Mouse (Mus musculus) forebrain, embryonic 11.5 days (tissue): ENCODE results near the gene Lipe. TPM values are rescaled to one million over a fixed set of nuclear protein-coding genes. Genes with fewer than 3 reads are reported as not detected.
"Not testable (repeated sequence)": the region's sequence is repeated elsewhere in the genome, so short reads cannot be mapped to it uniquely, and the experiment has no call there.

Experiments used
- ATAC-seq: fragments of 200-750 bp; cut with Nextera tagmentation; replicated peaks from 2 replicates; pipeline ENCODE4 v1.8.0; 2017; ENCODE audit warnings: moderate TSS enrichment; ENCODE audit not compliant: low FRiP score
- DNase-seq: peaks from one replicate; pipeline ENCODE4 v3.0.0-alpha.2; 2017; ENCODE audit warnings: low spot score
- H3K27ac ChIP-seq: fragments of 300-500 bp; sonication (generic); 2 replicates; pipeline ENCODE4 v1.5.1; 2014; ENCODE audit warnings: low read depth, low read length
- H3K27me3 ChIP-seq: fragments of 300-500 bp; sonication (generic); 2 replicates; pipeline ENCODE4 v1.6.1; 2014; ENCODE audit warnings: mild to moderate bottlenecking, low read length, mixed read lengths; ENCODE audit not compliant: control insufficient read depth, insufficient read depth
- H3K36me3 ChIP-seq: fragments of 300-500 bp; sonication (generic); 2 replicates; pipeline ENCODE4 v1.6.1; 2014; ENCODE audit warnings: mild to moderate bottlenecking, low read length, moderate library complexity, mixed read lengths; ENCODE audit not compliant: control insufficient read depth, insufficient read depth
- H3K4me1 ChIP-seq: fragments of 300-500 bp; sonication (generic); replicated peaks from 2 replicates; pipeline ENCODE4 v1.6.1; 2014; ENCODE audit warnings: low read length, mixed read lengths; ENCODE audit not compliant: control insufficient read depth, insufficient read depth
- H3K4me2 ChIP-seq: fragments of 300-500 bp; sonication (generic); 2 replicates; pipeline ENCODE4 v1.6.1; 2014; ENCODE audit warnings: low read depth, mild to moderate bottlenecking, low read length, moderate library complexity, mixed read lengths; ENCODE audit not compliant: severe bottlenecking
- H3K4me3 ChIP-seq: fragments of 300-500 bp; sonication (generic); 2 replicates; pipeline ENCODE4 v1.5.1; 2014; ENCODE audit warnings: low read depth, low read length
- H3K9ac ChIP-seq: fragments of 300-500 bp; sonication (generic); 2 replicates; pipeline ENCODE4 v1.6.1; 2014; ENCODE audit warnings: low read length
- H3K9me3 ChIP-seq: fragments of 300-500 bp; sonication (generic); 2 replicates; pipeline ENCODE4 v1.6.1; 2016; ENCODE audit warnings: low read length, mixed read lengths; ENCODE audit not compliant: control insufficient read depth
- WGBS: fragments of 180-500 bp; shearing (Covaris S2); extraction: QIAGEN DNeasy Blood & Tissue Kit; methylation state at CpG from one replicate; pipeline ENCODE4 v1.1.7; 2014; 5-methylcytosine and 5-hydroxymethylcytosine counted together
- polyA plus RNA-seq: library from polyadenylated mRNA; unstranded; fragments of >200 nt; fragmentation: Nextera tagmentation; extraction: Ambion mirVana; gene quantifications from 2 replicates; pipeline ENCODE4 v1.2.1, GENCODE M21; 2014

Lipe gene
- polyA plus RNA-seq, 1 experiment from 2014 or later = 3.0 TPM

GRCm38 (mm10) chr7:25406468-25406867, 8.0 kb upstream of the Lipe start:
- H3K36me3 ChIP-seq = no peaks in the 10 kb centered on the region
- no peak for DNase-seq
- H3K27ac ChIP-seq = no peak overlapping the region
- H3K4me2 ChIP-seq = no peak overlapping the region
- H3K9me3 ChIP-seq = no peaks in the 10 kb centered on the region
- H3K27me3 ChIP-seq = no peaks in the 10 kb centered on the region
- no peak for ATAC-seq
- no peak overlapping the region for H3K9ac ChIP-seq
- no peak overlapping the region for H3K4me3 ChIP-seq
- 85% methylated on average over 7 of the region's 7 CpGs for WGBS
- no peaks in the 10 kb centered on the region for H3K4me1 ChIP-seq

DNA sequence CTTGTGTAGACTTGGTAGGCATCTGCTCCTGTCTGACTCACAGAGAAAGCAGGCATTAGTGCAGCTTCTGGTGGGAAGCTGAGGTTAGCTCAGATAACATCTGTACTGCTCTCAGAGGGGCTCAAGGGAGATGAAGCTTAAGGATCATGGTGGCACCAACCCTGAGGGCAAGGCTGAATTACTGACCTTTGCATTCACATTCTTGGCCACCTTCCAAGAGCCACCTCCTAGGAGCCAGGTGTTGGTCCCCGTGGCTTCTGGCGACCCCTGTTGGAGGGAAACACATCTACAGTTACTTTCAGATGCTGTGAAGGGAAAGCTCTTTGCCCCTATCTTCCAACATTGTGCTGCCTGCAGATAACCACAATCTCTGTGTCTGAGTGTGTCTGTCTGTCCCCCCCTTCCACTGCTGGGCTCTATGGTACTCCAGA, 4.2 kb upstream of the Lipe start:
- no peak overlapping the region for H3K4me2 ChIP-seq
- WGBS = 0% methylated on average over 2 of the region's 2 CpGs
- no peak for ATAC-seq
- H3K4me3 ChIP-seq = no peak overlapping the region
- H3K27ac ChIP-seq = no peak overlapping the region
- no peaks in the 10 kb centered on the region for H3K27me3 ChIP-seq
- no peaks in the 10 kb centered on the region for H3K36me3 ChIP-seq
- H3K9ac ChIP-seq = no peak overlapping the region
- no peak for DNase-seq
- no peaks in the 10 kb centered on the region for H3K9me3 ChIP-seq
- no peaks in the 10 kb centered on the region for H3K4me1 ChIP-seq

GRCm38 (mm10) chr7:25401986-25402385, 3.5 kb upstream of the Lipe start:
- Histone ChIP-seq H3K4me2 (no peak overlapping the region), H3K36me3 (no peaks in the 10 kb centered on the region), H3K27me3 (no peaks in the 10 kb centered on the region), H3K4me3 (no peak overlapping the region), H3K9ac (no peak overlapping the region), H3K9me3 (no peaks in the 10 kb centered on the region), H3K27ac (no peak overlapping the region), H3K4me1 (no peaks in the 10 kb centered on the region)
- WGBS = 23% methylated on average over 5 of the region's 5 CpGs
- ATAC-seq (no peak), DNase-seq (no peak)

DNA sequence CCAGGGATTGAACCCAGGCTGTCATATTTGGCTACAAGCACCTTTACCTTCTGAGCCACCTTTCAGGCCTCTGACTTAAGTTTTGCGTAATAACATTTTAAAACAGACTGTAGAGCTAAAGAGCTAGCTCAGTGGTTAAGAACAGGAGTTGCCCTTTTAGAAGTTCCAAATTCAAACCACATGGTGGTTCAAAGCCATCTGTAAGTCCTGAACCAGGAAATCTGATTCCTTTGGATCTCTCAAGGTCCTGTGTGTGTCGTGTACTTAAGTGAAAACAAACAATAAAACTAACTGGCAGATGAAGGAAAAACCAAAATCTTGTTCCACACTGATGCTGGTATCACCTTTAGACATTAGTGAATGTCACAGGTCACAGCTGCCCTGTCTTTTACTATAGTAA, 3.0 kb upstream of the Lipe start:
- no peaks in the 10 kb centered on the region for H3K27me3 ChIP-seq
- no peaks in the 10 kb centered on the region for H3K4me1 ChIP-seq
- no peaks in the 10 kb centered on the region for H3K36me3 ChIP-seq
- no peaks in the 10 kb centered on the region for H3K9me3 ChIP-seq
- no peak overlapping the region for H3K4me3 ChIP-seq
- DNase-seq (no peak), ATAC-seq (no peak)
- H3K9ac ChIP-seq = no peak overlapping the region
- no peak overlapping the region for H3K4me2 ChIP-seq
- H3K27ac ChIP-seq = no peak overlapping the region
- WGBS = 64% methylated on average over 2 of the region's 2 CpGs

- H3K4me2 ChIP-seq, H3K9ac ChIP-seq, H3K4me3 ChIP-seq, H3K27ac ChIP-seq, H3K4me1 ChIP-seq, ATAC-seq, H3K27me3 ChIP-seq, DNase-seq, H3K9me3 ChIP-seq, H3K36me3 ChIP-seq: not testable (repeated sequence)
These were observed 518 bp upstream of the Lipe start for GRCm38 (mm10) chr7:25399028-25399427.

DNA sequence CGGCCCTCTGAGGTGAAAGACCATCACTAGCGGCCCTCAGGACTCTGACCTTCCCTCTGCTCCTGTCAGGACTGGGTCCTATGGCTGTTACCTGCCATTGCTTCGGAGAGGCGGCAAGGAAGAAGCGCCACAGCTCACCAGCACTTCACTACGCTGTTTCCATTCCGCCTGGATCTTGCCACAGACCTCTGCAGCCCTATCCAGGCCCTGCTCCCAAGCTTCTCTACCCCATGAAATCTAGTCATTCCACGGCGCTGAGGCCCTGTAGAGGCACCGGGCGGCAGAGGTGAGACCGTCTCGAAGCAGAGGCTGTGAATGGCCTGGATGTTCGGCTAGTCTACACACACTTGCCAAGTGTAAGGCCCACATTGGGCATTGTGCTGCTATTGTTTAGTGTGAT, 1.9 kb downstream of the Lipe start:
- 90% methylated on average over 14 of the region's 14 CpGs for WGBS
- Histone ChIP-seq H3K4me2 (0 out of 2 replicates have a peak overlapping the region, but pooled peaks have one; percentile 90), H3K27ac (no peak overlapping the region), H3K4me1 (peaks cover 2% of the 10 kb centered on the region; the same call in 1 of the 2 replicates), H3K9ac (no peak overlapping the region), H3K9me3 (no peaks in the 10 kb centered on the region), H3K36me3 (no peaks in the 10 kb centered on the region), H3K4me3 (no peak overlapping the region), H3K27me3 (no peaks in the 10 kb centered on the region; the same call in 1 of the 2 replicates)
- ATAC-seq (0 out of 2 replicates have a peak, but pooled peaks have one; percentile 24), DNase-seq (no peak)

DNA sequence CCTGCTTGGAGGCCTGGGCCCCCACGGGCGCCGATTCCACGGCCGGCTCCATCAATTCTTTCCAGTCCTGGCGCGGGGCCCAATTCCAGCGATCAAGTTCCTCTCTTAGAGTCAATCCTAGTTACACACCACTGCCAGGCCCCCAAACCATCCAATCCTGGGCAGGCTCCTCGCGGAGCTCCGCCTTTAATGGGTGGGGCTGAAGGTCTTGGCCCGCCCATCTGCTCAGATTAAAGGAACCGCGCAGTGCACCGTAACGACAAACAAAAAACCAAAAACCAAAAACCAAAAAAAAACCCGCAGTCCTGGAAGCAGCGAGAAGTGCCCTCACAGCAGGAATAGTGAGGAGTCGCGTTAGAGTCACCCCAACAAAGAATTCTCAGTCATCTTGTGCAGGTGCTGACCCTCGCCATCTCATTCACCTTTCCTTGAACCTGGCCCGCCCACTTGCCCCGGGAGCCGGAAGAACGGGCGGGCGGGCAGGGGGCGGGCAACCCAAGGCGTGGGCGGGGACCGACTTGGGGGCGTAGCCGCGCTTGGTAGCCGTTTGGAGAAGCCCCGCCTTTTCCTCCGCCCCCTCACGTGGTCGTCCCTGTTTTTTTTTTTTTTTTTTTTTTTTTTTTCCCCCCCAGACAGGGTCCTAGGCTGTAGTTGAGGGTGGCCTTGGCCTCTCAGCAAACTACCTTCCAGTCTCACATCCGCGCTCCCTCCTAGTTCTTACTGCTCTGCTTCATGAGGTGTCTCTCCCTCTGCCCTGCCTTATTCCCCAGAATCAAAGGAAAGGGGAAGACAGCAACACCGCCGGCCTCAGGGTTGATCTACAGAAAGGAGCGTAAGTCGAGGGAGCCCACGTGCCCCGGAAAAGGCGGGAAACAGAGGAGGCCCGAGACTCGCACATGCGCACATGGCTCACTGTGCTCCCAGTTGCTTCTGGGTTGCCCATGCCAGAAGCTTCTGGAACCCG, 2.7 kb downstream of the Lipe start:
- Histone ChIP-seq H3K27me3 (no peaks in the 10 kb centered on the region; the same call in 1 of the 2 replicates), H3K36me3 (no peaks in the 10 kb centered on the region), H3K9ac (peak overlapping the region; percentile 64), H3K4me3 (peak overlapping the region; percentile 63), H3K4me1 (peaks cover 2% of the 10 kb centered on the region; the same call in 1 of the 2 replicates), H3K27ac (no peak overlapping the region), H3K9me3 (no peaks in the 10 kb centered on the region), H3K4me2 (peak overlapping the region; percentile 90)
- ATAC-seq (peak; percentile 97), DNase-seq (peak; percentile 94)
- WGBS = 7% methylated on average over 51 of the region's 52 CpGs

DNA sequence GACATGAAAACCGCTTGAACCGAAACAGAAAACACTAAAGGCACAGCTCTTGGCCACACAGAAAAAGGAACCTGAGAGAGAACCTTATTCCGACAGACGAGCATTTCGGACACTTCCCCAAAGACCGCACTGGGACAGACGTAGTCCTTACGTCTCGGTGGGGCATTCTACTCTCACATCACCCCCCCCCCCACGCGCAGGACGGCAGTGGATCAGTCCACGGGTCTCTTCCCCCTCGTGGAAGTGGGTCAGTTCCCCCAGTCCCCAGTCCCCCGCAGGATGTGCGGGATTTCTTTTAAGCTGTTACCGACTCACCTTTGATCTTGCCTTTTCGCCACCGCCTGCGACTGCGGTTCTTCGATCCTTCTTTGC, 3.3 kb downstream of the Lipe start:
- Histone ChIP-seq H3K9me3 (no peaks in the 10 kb centered on the region), H3K4me3 (peak overlapping the region; percentile 63), H3K9ac (peak overlapping the region; percentile 64), H3K27me3 (no peaks in the 10 kb centered on the region; the same call in 1 of the 2 replicates), H3K4me1 (peaks cover 2% of the 10 kb centered on the region; the same call in 1 of the 2 replicates), H3K36me3 (no peaks in the 10 kb centered on the region), H3K4me2 (peak overlapping the region; percentile 90), H3K27ac (no peak overlapping the region)
- ATAC-seq (no peak), DNase-seq (no peak)
- WGBS = 3% methylated on average over 22 of the region's 22 CpGs
